Mouse (Mus musculus): Measurements from ENCODE around the gene Zfp473. TPM values are rescaled to one million over a fixed set of nuclear protein-coding genes. Genes with fewer than 3 reads are reported as not detected.
"Not testable (repeated sequence)": the region's sequence is repeated elsewhere in the genome, so short reads cannot be mapped to it uniquely, and the experiment has no call there.

Zfp473 gene
- polyA plus RNA-seq, 1 experiment from 2014 or later, result 1.7 TPM

DNA sequence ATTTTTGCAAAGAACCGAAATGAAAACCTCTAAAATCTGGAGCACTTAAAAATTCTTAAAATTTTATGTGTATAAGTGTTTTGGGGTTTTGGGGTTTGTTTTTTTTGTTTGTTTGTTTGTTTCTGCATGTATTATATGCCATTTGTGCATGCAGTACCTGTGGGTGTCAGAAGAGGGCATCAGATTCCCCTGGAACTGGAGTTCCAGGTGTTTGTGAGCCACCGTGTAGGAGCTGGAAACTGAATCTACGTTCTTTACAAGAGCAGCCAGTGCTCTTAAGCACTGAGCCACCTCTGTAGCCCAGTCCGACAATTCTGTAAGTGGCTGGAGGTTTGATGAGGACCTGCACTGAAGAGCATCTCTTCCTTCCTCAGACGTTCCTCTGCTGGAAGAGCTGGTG is 41.0 kb downstream of the Zfp473 start:
- no peaks in the 10 kb centered on the region for H3K27me3 ChIP-seq

DNA sequence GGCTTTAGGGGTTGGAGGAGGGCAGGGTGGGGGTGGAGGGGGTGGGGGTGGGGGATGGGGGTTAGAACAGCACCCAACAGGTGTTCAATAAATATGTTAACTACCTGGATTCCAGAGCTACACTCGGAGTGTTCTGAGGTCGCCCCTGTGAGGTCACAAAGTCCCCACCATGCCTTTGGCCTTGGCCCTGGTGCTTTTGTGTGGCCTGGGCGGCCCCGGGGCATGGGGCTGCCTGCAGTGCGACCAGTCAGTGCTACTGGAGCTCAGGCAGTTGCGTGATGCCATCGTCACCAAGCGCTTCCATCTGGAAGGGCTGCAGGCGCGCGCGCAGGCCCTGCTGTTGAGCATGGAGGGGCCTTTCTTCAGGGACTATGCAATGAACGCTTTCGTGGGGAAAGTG is 42.3 kb downstream of the Zfp473 start, which contains the start of gene Izumo2:
TSS of gene Izumo2 (plus strand) at position 169 of the 400 bp plus-strand sequence.
- no peaks in the 10 kb centered on the region for H3K4me1 ChIP-seq
- H3K36me3 ChIP-seq, result no peaks in the 10 kb centered on the region
- no peak within 1 kb of the TSS for H3K4me3 ChIP-seq
- no peak within 1 kb of the TSS for H3K9ac ChIP-seq
- ATAC-seq (ENCODE audit: insufficient number of reproducible peaks, low FRiP score, low TSS enrichment, low read depth), result no peak
- H3K27ac ChIP-seq, result no peak within 1 kb of the TSS
- H3K9me3 ChIP-seq, result no peaks in the 10 kb centered on the region
- no peaks in the 10 kb centered on the region for H3K27me3 ChIP-seq
- whole genome bisulfite sequencing, result 67% methylated on average over 14 of the region's 14 CpGs
- H3K4me2 ChIP-seq, result no peak within 1 kb of the TSS

More for the DNA sequence above, 41.0 kb downstream of the Zfp473 start:
- no peaks in the 10 kb centered on the region for H3K4me1 ChIP-seq
- no peak overlapping the region for H3K4me3 ChIP-seq
- no peaks in the 10 kb centered on the region for H3K9me3 ChIP-seq
- WGBS, result 84% methylated on average over 5 of the region's 5 CpGs
- no peak overlapping the region for H3K9ac ChIP-seq
- no peak overlapping the region for H3K27ac ChIP-seq
- H3K4me2 ChIP-seq, result no peak overlapping the region
- H3K36me3 ChIP-seq, result no peaks in the 10 kb centered on the region
- no peak for ATAC-seq (ENCODE audit: insufficient number of reproducible peaks, low FRiP score, low TSS enrichment, low read depth)

- H3K27me3 ChIP-seq; H3K4me2 ChIP-seq; H3K4me3 ChIP-seq; H3K9ac ChIP-seq; H3K4me1 ChIP-seq; ATAC-seq (ENCODE audit: insufficient number of reproducible peaks, low FRiP score, low TSS enrichment, low read depth); H3K9me3 ChIP-seq; H3K36me3 ChIP-seq; H3K27ac ChIP-seq: not testable (repeated sequence)
- WGBS, result 85% methylated on average over 6 of the region's 6 CpGs
These were observed 42.8 kb downstream of the Zfp473 start for GRCm38 (mm10) chr7:44708093-44708492.

- Histone ChIP-seq H3K9me3 (no peaks in the 10 kb centered on the region), H3K4me1 (no peaks in the 10 kb centered on the region), H3K4me2 (no peak overlapping the region), H3K9ac (no peak overlapping the region), H3K4me3 (no peak overlapping the region), H3K36me3 (no peaks in the 10 kb centered on the region), H3K27ac (no peak overlapping the region), H3K27me3 (no peaks in the 10 kb centered on the region)
- ATAC-seq (ENCODE audit: insufficient number of reproducible peaks, low FRiP score, low TSS enrichment, low read depth), result no peak
- WGBS, result 89% methylated on average over 5 of the region's 5 CpGs
These were observed 43.6 kb downstream of the Zfp473 start for GRCm38 (mm10) chr7:44707169-44707675.

DNA sequence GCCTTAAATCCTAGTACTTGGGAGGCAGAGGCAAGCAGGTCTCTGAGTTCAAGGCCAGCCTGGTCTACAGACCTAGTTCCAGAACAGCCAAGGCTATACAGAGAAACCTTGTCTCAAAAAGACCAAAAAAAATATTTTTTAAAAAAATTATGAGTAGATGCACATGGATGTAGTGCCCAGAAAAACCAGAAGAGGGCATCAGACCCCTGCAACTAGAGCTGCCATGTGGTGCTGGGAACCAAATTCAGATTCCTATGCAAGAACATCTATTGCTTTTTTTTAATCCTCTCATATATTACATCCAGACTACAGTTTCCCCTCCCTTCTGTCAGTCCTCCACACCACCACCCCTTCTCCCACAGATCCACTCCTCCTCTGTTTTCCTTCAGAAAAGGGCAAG is 44.5 kb downstream of the Zfp473 start:
- no peaks in the 10 kb centered on the region for H3K9me3 ChIP-seq
- H3K27me3 ChIP-seq, result no peaks in the 10 kb centered on the region
- no peak for ATAC-seq (ENCODE audit: insufficient number of reproducible peaks, low FRiP score, low TSS enrichment, low read depth)
- no peak overlapping the region for H3K27ac ChIP-seq
- H3K4me3 ChIP-seq, result no peak overlapping the region
- no peak overlapping the region for H3K9ac ChIP-seq
- no peaks in the 10 kb centered on the region for H3K36me3 ChIP-seq
- H3K4me1 ChIP-seq, result no peaks in the 10 kb centered on the region
- no peak overlapping the region for H3K4me2 ChIP-seq

DNA sequence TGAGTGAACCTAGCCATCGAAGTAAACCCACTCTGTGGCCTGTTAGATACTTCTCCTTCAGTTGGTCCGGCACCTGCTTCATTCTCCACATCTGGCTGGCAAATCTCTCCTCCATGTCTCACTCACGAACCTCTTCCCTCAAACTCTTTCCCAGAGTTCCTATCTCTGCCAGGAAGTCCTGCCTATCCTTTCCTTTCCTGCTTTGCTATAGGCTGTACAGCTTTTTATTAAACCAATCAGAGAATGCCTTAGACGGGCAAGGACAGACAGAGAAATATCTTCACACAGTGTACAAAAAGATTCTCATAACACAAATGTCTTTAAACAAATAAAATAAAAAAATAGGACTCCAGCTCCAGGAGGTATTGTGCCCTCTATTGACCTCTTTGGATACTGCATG is 45.8 kb downstream of the Zfp473 start:
- no peak overlapping the region for H3K27ac ChIP-seq

DNA sequence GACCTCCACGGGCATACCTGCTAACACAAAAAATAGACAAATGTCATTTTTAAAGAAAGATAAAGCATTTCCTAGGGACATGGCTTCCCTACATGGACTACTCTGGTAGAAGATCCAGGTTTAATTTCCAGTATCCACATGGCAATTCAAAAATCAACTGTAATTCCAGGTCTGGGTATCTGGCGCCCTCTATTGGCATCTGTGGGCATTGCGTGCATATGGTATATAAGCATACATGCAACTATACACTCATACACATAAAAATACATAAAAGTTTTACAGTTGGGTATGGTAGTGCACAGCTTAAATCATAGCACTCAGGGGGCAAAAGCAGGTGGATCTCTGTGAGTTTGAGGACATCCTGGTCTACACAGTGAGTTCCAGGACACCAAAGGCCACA is 46.5 kb downstream of the Zfp473 start:
- Histone ChIP-seq H3K9me3 (no peaks in the 10 kb centered on the region), H3K27ac (no peak overlapping the region), H3K4me1 (no peaks in the 10 kb centered on the region), H3K9ac (no peak overlapping the region), H3K36me3 (no peaks in the 10 kb centered on the region), H3K27me3 (no peaks in the 10 kb centered on the region), H3K4me2 (no peak overlapping the region), H3K4me3 (no peak overlapping the region)
- no peak for ATAC-seq (ENCODE audit: insufficient number of reproducible peaks, low FRiP score, low TSS enrichment, low read depth)
- WGBS, result 58% methylated on average over 3 of the region's 3 CpGs

More for the DNA sequence above, 45.8 kb downstream of the Zfp473 start:
- no peaks in the 10 kb centered on the region for H3K27me3 ChIP-seq
- ATAC-seq (ENCODE audit: insufficient number of reproducible peaks, low FRiP score, low TSS enrichment, low read depth), result no peak
- no peak overlapping the region for H3K4me3 ChIP-seq
- H3K4me1 ChIP-seq, result no peaks in the 10 kb centered on the region
- H3K9ac ChIP-seq, result no peak overlapping the region
- 87% methylated on average over 4 of the region's 4 CpGs for WGBS
- no peaks in the 10 kb centered on the region for H3K9me3 ChIP-seq
- H3K4me2 ChIP-seq, result no peak overlapping the region
- H3K36me3 ChIP-seq, result no peaks in the 10 kb centered on the region

GRCm38 (mm10) chr7:44702985-44703384 is 47.9 kb downstream of the Zfp473 start:
- Histone ChIP-seq H3K9ac (no peak overlapping the region), H3K4me2 (no peak overlapping the region), H3K36me3 (no peaks in the 10 kb centered on the region), H3K4me1 (0 out of 2 replicates have a peak, but pooled peaks cover under 1% of the 10 kb centered on the region), H3K27me3 (no peaks in the 10 kb centered on the region), H3K9me3 (no peaks in the 10 kb centered on the region), H3K27ac (no peak overlapping the region), H3K4me3 (no peak overlapping the region)
- 78% methylated on average over 8 of the region's 8 CpGs for WGBS
- no peak for ATAC-seq (ENCODE audit: insufficient number of reproducible peaks, low FRiP score, low TSS enrichment, low read depth)

DNA sequence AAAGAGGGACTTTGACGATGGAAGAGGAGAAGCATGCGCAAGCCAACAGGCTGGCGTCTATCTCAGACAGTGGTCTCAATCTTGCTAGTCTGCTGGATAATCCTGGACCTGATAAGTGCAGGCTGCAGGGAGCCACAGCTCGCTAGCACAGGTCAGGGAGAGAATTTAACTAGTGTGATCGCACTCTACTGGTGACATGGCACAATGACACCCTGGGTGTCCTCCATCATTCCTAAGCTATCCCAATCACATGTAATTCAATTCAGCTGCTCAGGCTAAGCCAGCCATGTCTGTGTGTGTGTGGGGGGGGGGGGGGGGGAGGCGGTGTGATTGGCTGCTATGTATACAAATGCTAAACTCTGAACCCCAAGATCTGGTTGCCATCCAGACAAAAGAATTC is 48.9 kb downstream of the Zfp473 start:
- no peak overlapping the region for H3K9ac ChIP-seq
- no peaks in the 10 kb centered on the region for H3K9me3 ChIP-seq
- 9% methylated on average over 6 of the region's 6 CpGs for WGBS
- no peak overlapping the region for H3K4me2 ChIP-seq
- no peak for ATAC-seq (ENCODE audit: insufficient number of reproducible peaks, low FRiP score, low TSS enrichment, low read depth)
- no peaks in the 10 kb centered on the region for H3K27me3 ChIP-seq
- no peak overlapping the region for H3K4me3 ChIP-seq
- H3K36me3 ChIP-seq, result no peaks in the 10 kb centered on the region
- no peak overlapping the region for H3K27ac ChIP-seq
- H3K4me1 ChIP-seq, result peaks cover 11% of the 10 kb centered on the region

DNA sequence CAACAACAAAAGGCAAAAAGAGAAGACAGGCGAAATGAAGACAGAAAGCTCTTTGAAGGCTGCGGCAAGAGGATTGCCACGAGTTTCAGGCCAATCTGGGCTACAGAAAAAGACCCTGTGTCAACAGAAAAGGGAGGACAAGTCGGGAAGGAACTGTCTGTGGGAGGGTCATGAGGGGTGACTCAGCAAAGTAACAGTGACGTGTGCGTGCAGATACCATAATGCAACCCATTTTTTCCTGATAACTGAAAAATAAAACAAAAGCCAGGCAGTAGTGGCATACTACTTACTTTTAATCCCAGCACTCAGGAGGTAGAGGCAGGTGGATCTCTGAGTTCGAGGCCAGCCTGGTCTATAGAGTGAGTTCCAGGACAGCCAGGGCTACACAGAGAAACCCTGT is 52.9 kb downstream of the Zfp473 start:
- no peak overlapping the region for H3K27ac ChIP-seq
- WGBS, result 57% methylated on average over 7 of the region's 7 CpGs

DNA sequence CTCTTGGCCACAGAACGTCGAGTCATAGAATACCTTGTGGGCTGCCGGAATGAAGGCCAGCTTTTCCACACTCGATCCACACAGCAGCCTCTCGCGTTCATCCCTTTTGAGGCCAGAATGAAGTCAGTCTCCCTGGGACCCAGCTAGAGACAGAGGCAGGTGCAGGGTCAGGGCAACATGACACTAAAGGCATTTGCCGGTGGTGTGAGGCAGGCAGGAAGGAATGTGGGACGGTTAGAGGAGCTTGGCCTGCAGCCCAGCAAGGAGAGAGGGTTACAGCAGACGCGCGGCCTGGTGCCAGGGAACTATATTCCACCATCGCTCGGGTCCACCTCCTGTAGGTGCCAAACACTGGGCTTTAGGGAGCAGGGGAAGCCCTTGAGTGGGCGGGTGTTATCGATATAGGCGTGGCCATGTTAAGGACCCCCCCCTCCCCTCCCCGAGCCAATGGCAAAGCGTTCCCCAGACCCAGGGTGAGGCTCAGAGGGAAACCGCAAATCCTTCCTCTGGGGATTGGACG is 53.6 kb downstream of the Zfp473 start:
- no peaks in the 10 kb centered on the region for H3K27me3 ChIP-seq
- H3K4me3 ChIP-seq, result no peak overlapping the region
- no peak overlapping the region for H3K9ac ChIP-seq
- no peaks in the 10 kb centered on the region for H3K9me3 ChIP-seq
- peaks cover 14% of the 10 kb centered on the region for H3K4me1 ChIP-seq
- no peaks in the 10 kb centered on the region for H3K36me3 ChIP-seq
- H3K27ac ChIP-seq, result peak overlapping the region; percentile 68
- peak overlapping the region; percentile 14; the same call in 1 of the 2 replicates for H3K4me2 ChIP-seq
- ATAC-seq (ENCODE audit: insufficient number of reproducible peaks, low FRiP score, low TSS enrichment, low read depth), result peak; percentile 56
- 8% methylated on average over 20 of the region's 20 CpGs for WGBS

More for the DNA sequence above, 52.9 kb downstream of the Zfp473 start:
- no peak for ATAC-seq (ENCODE audit: insufficient number of reproducible peaks, low FRiP score, low TSS enrichment, low read depth)
- Histone ChIP-seq H3K9ac (no peak overlapping the region), H3K36me3 (no peaks in the 10 kb centered on the region), H3K27me3 (no peaks in the 10 kb centered on the region), H3K9me3 (no peaks in the 10 kb centered on the region), H3K4me3 (no peak overlapping the region), H3K4me1 (peaks cover 14% of the 10 kb centered on the region), H3K4me2 (no peak overlapping the region)

GRCm38 (mm10) chr7:44695223-44695622 is 55.6 kb downstream of the Zfp473 start:
- Histone ChIP-seq H3K9me3 (no peaks in the 10 kb centered on the region), H3K4me2 (no peak overlapping the region), H3K36me3 (no peaks in the 10 kb centered on the region), H3K27me3 (no peaks in the 10 kb centered on the region), H3K4me1 (peaks cover 14% of the 10 kb centered on the region), H3K4me3 (no peak overlapping the region), H3K27ac (no peak overlapping the region), H3K9ac (no peak overlapping the region)
- 75% methylated on average over 4 of the region's 4 CpGs for WGBS
- ATAC-seq (ENCODE audit: insufficient number of reproducible peaks, low FRiP score, low TSS enrichment, low read depth), result no peak

Data from limb, embryonic 15.5 days (tissue).